Mouse (Mus musculus) cerebellum, adult 2 months (tissue): ENCODE measurements at regions not wholly inside any gene's neighbourhood (a gene's known extent, or its start where the extent isn't known, plus 50 kb on each side); places are given as distances from the start of the nearest gene placed in this dataset.

Source experiments
- CTCF ChIP-seq: fragments of 200-500 bp; IDR thresholded peaks from 2 replicates; pipeline ENCODE4 v1.5.1; 2011; ENCODE audit warnings: low read depth, mild to moderate bottlenecking, control low read depth, low read length, moderate library complexity, borderline replicate concordance; ENCODE audit not compliant: insufficient read depth
- POLR2A ChIP-seq: fragments of 200-500 bp; IDR thresholded peaks from 2 replicates; pipeline ENCODE4 v1.6.1; 2011; ENCODE audit warnings: low read length, control low read depth, borderline replicate concordance; ENCODE audit not compliant: insufficient read depth

- TF ChIP-seq POLR2A (no peak), CTCF (no peak)
Measured at GRCm38 (mm10) chr2:3907026-3907425, 110.5 kb upstream of the Frmd4a start.
